Mouse (Mus musculus) limb, embryonic 11.5 days (tissue): ENCODE results near the gene Zfp260. TPM values are rescaled to one million over a fixed set of nuclear protein-coding genes. Genes with fewer than 3 reads are reported as not detected.

Experiments
- ATAC-seq: fragments of 200-750 bp; cut with Nextera tagmentation; 2 replicates; pipeline ENCODE4 v1.8.0; 2017; ENCODE audit warnings: low read depth; ENCODE audit not compliant: insufficient number of reproducible peaks, low FRiP score, low TSS enrichment
- DNase-seq: peaks from one replicate; pipeline ENCODE4 v3.0.0-alpha.2; 2015; ENCODE audit warnings: low spot score
- H3K27ac ChIP-seq: fragments of 300-500 bp; sonication (generic); replicated peaks from 2 replicates; pipeline ENCODE4 v1.5.1; 2014; ENCODE audit warnings: low read depth, mild to moderate bottlenecking, low read length
- H3K27me3 ChIP-seq: fragments of 300-500 bp; sonication (generic); 2 replicates; pipeline ENCODE4 v1.6.1; 2014; ENCODE audit warnings: mild to moderate bottlenecking, low read length, mixed read lengths; ENCODE audit not compliant: control insufficient read depth, insufficient read depth
- H3K36me3 ChIP-seq: fragments of 300-500 bp; sonication (generic); 2 replicates; pipeline ENCODE4 v1.6.1; 2014; ENCODE audit warnings: mild to moderate bottlenecking, low read length, moderate library complexity, mixed read lengths; ENCODE audit not compliant: control insufficient read depth, insufficient read depth
- H3K4me1 ChIP-seq: fragments of 300-500 bp; sonication (generic); 2 replicates; pipeline ENCODE4 v1.6.1; 2014; ENCODE audit warnings: low read length, mixed read lengths; ENCODE audit not compliant: control insufficient read depth, insufficient read depth
- H3K4me2 ChIP-seq: fragments of 300-500 bp; sonication (generic); 2 replicates; pipeline ENCODE4 v1.6.1; 2014; ENCODE audit warnings: low read depth, mild to moderate bottlenecking, moderate library complexity; ENCODE audit not compliant: severe bottlenecking
- H3K4me3 ChIP-seq: fragments of 300-500 bp; sonication (generic); 2 replicates; pipeline ENCODE4 v1.5.1; 2014; ENCODE audit warnings: low read depth, low read length
- H3K9ac ChIP-seq: fragments of 300-500 bp; sonication (generic); 2 replicates; pipeline ENCODE4 v1.6.1; 2014; ENCODE audit warnings: mild to moderate bottlenecking, low read length
- H3K9me3 ChIP-seq: fragments of 300-500 bp; sonication (generic); 2 replicates; pipeline ENCODE4 v1.6.1; 2016; ENCODE audit warnings: low read length; ENCODE audit not compliant: control insufficient read depth
- WGBS: fragments of 180-500 bp; shearing (Covaris S2); extraction: QIAGEN DNeasy Blood & Tissue Kit; methylation state at CpG from one replicate; pipeline ENCODE4 v1.1.7; 2014; 5-methylcytosine and 5-hydroxymethylcytosine counted together
- polyA plus RNA-seq: library from polyadenylated mRNA; unstranded; fragments of >200 nt; fragmentation: Nextera tagmentation; extraction: Ambion mirVana; gene quantifications from 2 replicates; pipeline ENCODE4 v1.2.1, GENCODE M21; 2014

Gene Zfp260
- polyA plus RNA-seq, 1 experiment from 2014 or later: 142 TPM

- no peaks in the 10 kb centered on the region for H3K27me3 ChIP-seq
- under 1% methylated on average over 50 of the region's 50 CpGs for WGBS
- no peak within 1 kb of the TSS for H3K27ac ChIP-seq
- no peaks in the 10 kb centered on the region for H3K9me3 ChIP-seq
- peak within 1 kb of the TSS; percentile 96 for H3K4me2 ChIP-seq
- peak within 1 kb of the TSS; percentile 74 for H3K9ac ChIP-seq
- ATAC-seq (peak; percentile 88), DNase-seq (peak; percentile 86)
- H3K4me3 ChIP-seq: peak within 1 kb of the TSS; percentile 68
- peaks cover 3% of the 10 kb centered on the region; the same call in 1 of the 2 replicates for H3K4me1 ChIP-seq
- peaks cover 6% of the 10 kb centered on the region; the same call in 1 of the 2 replicates for H3K36me3 ChIP-seq
Measured at GRCm38 (mm10) chr7:30072146-30073028, 22.2 kb upstream of the Zfp260 start, which contains the start of gene Zfp82. Gene Zfp82, minus strand, starts transcription at chr7:30072900.

DNA sequence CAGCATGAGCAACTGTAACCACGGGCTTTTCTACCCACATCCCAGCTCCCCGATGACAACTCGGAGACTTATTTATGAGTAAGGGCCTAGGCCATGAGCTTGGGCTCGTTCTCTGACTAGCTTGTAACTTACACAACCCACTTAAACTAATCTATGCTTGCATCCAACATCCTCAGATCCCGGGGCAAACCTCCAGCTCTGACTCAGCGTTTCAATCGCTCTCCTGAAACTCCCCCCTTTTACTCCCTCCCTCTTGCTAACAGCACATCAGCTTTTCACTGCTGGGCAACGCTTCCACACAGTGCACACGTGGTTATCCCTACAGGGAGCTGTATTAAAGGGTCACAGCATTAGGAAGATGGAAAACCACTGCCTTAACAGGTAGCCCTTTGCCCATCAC is 8.1 kb upstream of the Zfp260 start:
- DNase-seq (no peak), ATAC-seq (no peak)
- H3K27ac ChIP-seq: no peak overlapping the region
- H3K27me3 ChIP-seq: no peaks in the 10 kb centered on the region
- H3K36me3 ChIP-seq: peaks cover 20% of the 10 kb centered on the region
- no peak overlapping the region for H3K4me3 ChIP-seq
- peaks cover 6% of the 10 kb centered on the region for H3K4me1 ChIP-seq
- H3K4me2 ChIP-seq: no peak overlapping the region
- no peak overlapping the region for H3K9ac ChIP-seq
- WGBS: 96% methylated on average over 9 of the region's 9 CpGs
- 0 out of 2 replicates have a peak, but pooled peaks cover 3% of the 10 kb centered on the region for H3K9me3 ChIP-seq

GRCm38 (mm10) chr7:30089405-30089804 is 5.2 kb upstream of the Zfp260 start:
- Histone ChIP-seq H3K9ac (peak overlapping the region; percentile 80), H3K36me3 (peaks cover 14% of the 10 kb centered on the region), H3K27me3 (no peaks in the 10 kb centered on the region), H3K4me1 (peaks cover 9% of the 10 kb centered on the region), H3K4me2 (peak overlapping the region; percentile 77), H3K9me3 (0 out of 2 replicates have a peak, but pooled peaks cover 3% of the 10 kb centered on the region), H3K4me3 (peak overlapping the region; percentile 71), H3K27ac (no peak overlapping the region)
- no peak for DNase-seq
- no peak for ATAC-seq
- WGBS: 19% methylated on average over 6 of the region's 6 CpGs

- Histone ChIP-seq H3K27ac (peak within 1 kb of the TSS; percentile 67; the same call in 1 of the 2 replicates), H3K4me3 (peak within 1 kb of the TSS; percentile 71), H3K4me1 (peaks cover 9% of the 10 kb centered on the region), H3K27me3 (no peaks in the 10 kb centered on the region), H3K9ac (peak within 1 kb of the TSS; percentile 80), H3K36me3 (peaks cover 5% of the 10 kb centered on the region), H3K9me3 (0 out of 2 replicates have a peak, but pooled peaks cover under 1% of the 10 kb centered on the region), H3K4me2 (peak within 1 kb of the TSS; percentile 77)
- WGBS: under 1% methylated on average over 40 of the region's 40 CpGs
- DNase-seq (peak; percentile 98), ATAC-seq (peak; percentile 89)
Measured at GRCm38 (mm10) chr7:30090092-30090969, 4.2 kb upstream of the Zfp260 start, which contains the start of the genes Gm26920 and Zfp566. Gene Gm26920, minus strand, starts transcription at chr7:30090410. Gene Zfp566, minus strand, starts transcription at chr7:30090527.

- no peaks in the 10 kb centered on the region for H3K9me3 ChIP-seq
- ATAC-seq (no peak), DNase-seq (peak; percentile 36)
- H3K27me3 ChIP-seq: no peaks in the 10 kb centered on the region
- H3K27ac ChIP-seq: no peak overlapping the region
- H3K4me3 ChIP-seq: peak overlapping the region; percentile 71
- WGBS: 7% methylated on average over 9 of the region's 9 CpGs
- peaks cover 9% of the 10 kb centered on the region for H3K4me1 ChIP-seq
- peak overlapping the region; percentile 80 for H3K9ac ChIP-seq
- H3K4me2 ChIP-seq: peak overlapping the region; percentile 77; the same call in 1 of the 2 replicates
- H3K36me3 ChIP-seq: peaks cover 4% of the 10 kb centered on the region; the same call in 1 of the 2 replicates
Measured at GRCm38 (mm10) chr7:30090970-30091585, 3.5 kb upstream of the Zfp260 start.

GRCm38 (mm10) chr7:30092666-30093065 is 1.9 kb upstream of the Zfp260 start:
- DNase-seq (no peak), ATAC-seq (no peak)
- peaks cover 9% of the 10 kb centered on the region for H3K4me1 ChIP-seq
- H3K9ac ChIP-seq: no peak overlapping the region
- H3K36me3 ChIP-seq: no peaks in the 10 kb centered on the region
- H3K9me3 ChIP-seq: no peaks in the 10 kb centered on the region
- no peak overlapping the region for H3K4me3 ChIP-seq
- no peaks in the 10 kb centered on the region for H3K27me3 ChIP-seq
- no peak overlapping the region for H3K4me2 ChIP-seq
- no peak overlapping the region for H3K27ac ChIP-seq
- 87% methylated on average over 9 of the region's 9 CpGs for WGBS

DNA sequence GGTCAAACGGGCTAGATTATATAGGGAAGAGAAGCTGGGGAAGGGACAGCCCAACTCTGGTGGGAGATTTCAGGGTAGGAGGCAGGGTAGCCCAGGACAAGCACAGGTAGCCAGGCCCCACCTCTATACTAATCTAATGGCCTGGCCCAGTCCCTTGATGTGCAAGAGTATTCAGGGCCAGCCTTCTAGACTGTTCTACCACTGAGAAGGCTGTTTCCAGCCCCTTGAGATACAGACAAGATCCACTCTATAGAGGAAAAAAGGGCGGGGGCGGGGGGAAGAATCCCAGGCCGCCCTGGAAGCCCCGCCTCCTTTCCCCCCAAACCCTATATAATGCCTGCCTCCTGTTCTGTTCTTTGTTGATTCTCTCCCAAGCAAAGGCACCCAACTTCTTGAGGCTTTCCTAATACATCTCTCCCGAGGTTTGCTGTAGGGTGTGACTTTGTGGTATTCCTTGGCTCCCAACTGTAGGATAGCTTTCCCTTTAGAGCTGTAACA is 610 bp upstream of the Zfp260 start:
- no peak for ATAC-seq
- Histone ChIP-seq H3K4me2 (peak overlapping the region; percentile 38), H3K9ac (0 out of 2 replicates have a peak overlapping the region, but pooled peaks have one; percentile 0), H3K9me3 (no peaks in the 10 kb centered on the region), H3K27me3 (no peaks in the 10 kb centered on the region), H3K36me3 (no peaks in the 10 kb centered on the region; the same call in 1 of the 2 replicates), H3K27ac (no peak overlapping the region), H3K4me1 (peaks cover 9% of the 10 kb centered on the region), H3K4me3 (peak overlapping the region; percentile 55)
- WGBS: 68% methylated on average over 6 of the region's 6 CpGs
- DNase-seq: no peak
